Mouse (Mus musculus): ENCODE results near the gene E130114P18Rik. TPM values are rescaled to one million over a fixed set of nuclear protein-coding genes. Genes with fewer than 3 reads are reported as not detected.

The E130114P18Rik gene
- total and polyA plus RNA-seq, 2 experiments from 2014 or later = 15.2 to 19.3 TPM

GRCm38 (mm10) chr4:97661611-97662273 lies 116.1 kb downstream of the E130114P18Rik start:
- no peaks in the 10 kb centered on the region for H3K36me3 ChIP-seq (ENCODE audit: insufficient read depth)
- peak; percentile 64 for ATAC-seq
- H3K4me1 ChIP-seq (ENCODE audit: insufficient read depth) = no peaks in the 10 kb centered on the region
- no peak overlapping the region for H3K4me2 ChIP-seq (ENCODE audit: low read depth)
- 46% methylated on average over 10 of the region's 10 CpGs for WGBS
- peak; percentile 34 for DNase-seq
- no peak for TF ChIP-seq CTCF (IDR thresholded peaks at IDR 0.05; ENCODE audit: low read depth)
- H3K4me3 ChIP-seq (ENCODE audit: low read depth, low read length) = no peak overlapping the region
- 0 out of 2 replicates have a peak overlapping the region, but pooled peaks have one; percentile 21 for H3K27ac ChIP-seq (ENCODE audit: low read depth, low read length)
- H3K27me3 ChIP-seq (ENCODE audit: insufficient read depth, low read length) = no peaks in the 10 kb centered on the region
- H3K9ac ChIP-seq = no peak overlapping the region
- H3K9me3 ChIP-seq (ENCODE audit: low read length) = no peaks in the 10 kb centered on the region

- no peak for TF ChIP-seq CTCF (IDR thresholded peaks at IDR 0.05; ENCODE audit: low read depth)
- no peak overlapping the region for H3K4me3 ChIP-seq (ENCODE audit: low read depth, low read length)
- no peak overlapping the region for H3K9ac ChIP-seq
- no peak overlapping the region for H3K27ac ChIP-seq (ENCODE audit: low read depth, low read length)
- WGBS = 88% methylated on average over 3 of the region's 3 CpGs
- H3K4me2 ChIP-seq (ENCODE audit: low read depth) = no peak overlapping the region
- H3K27me3 ChIP-seq (ENCODE audit: insufficient read depth, low read length) = no peaks in the 10 kb centered on the region
- H3K36me3 ChIP-seq (ENCODE audit: insufficient read depth) = no peaks in the 10 kb centered on the region
- no peaks in the 10 kb centered on the region for H3K9me3 ChIP-seq (ENCODE audit: low read length)
- no peak for ATAC-seq
- H3K4me1 ChIP-seq (ENCODE audit: insufficient read depth) = no peaks in the 10 kb centered on the region
- DNase-seq = no peak
Measured at GRCm38 (mm10) chr4:97657586-97657985, 120.3 kb downstream of the E130114P18Rik start.

DNA sequence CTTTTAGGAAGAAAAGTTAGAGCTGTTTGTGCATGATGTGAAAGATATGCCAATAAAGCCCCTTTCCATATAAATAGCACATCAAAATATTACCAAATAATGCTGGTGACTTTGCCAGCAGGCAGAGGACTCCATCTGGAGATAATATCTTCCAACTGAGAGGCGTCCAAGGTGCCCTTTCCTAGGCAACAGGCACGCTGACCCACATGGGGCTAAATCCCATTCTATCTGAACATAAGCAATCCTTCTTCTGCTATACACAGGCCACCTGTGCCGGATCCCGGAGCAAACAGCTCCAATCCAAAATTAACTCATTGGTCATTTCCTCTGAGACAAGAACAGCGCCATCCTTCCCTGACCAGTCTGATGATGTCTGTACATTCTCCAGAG lies 128.3 kb downstream of the E130114P18Rik start:
- H3K27ac ChIP-seq (ENCODE audit: low read depth, low read length) = peak overlapping the region; percentile 71
- peaks cover 17% of the 10 kb centered on the region for H3K4me1 ChIP-seq (ENCODE audit: insufficient read depth)
- H3K27me3 ChIP-seq (ENCODE audit: insufficient read depth, low read length) = no peaks in the 10 kb centered on the region
- 32% methylated on average over 5 of the region's 5 CpGs for WGBS
- TF ChIP-seq CTCF (IDR thresholded peaks at IDR 0.05; ENCODE audit: low read depth) = no peak
- H3K4me3 ChIP-seq (ENCODE audit: low read depth, low read length) = no peak overlapping the region
- no peak overlapping the region for H3K9ac ChIP-seq
- no peak overlapping the region for H3K4me2 ChIP-seq (ENCODE audit: low read depth)
- no peaks in the 10 kb centered on the region for H3K36me3 ChIP-seq (ENCODE audit: insufficient read depth)
- ATAC-seq = peak; percentile 25
- DNase-seq = no peak
- no peaks in the 10 kb centered on the region for H3K9me3 ChIP-seq (ENCODE audit: low read length)

GRCm38 (mm10) chr4:97648825-97649625 lies 128.9 kb downstream of the E130114P18Rik start:
- no peaks in the 10 kb centered on the region for H3K9me3 ChIP-seq (ENCODE audit: low read length)
- H3K36me3 ChIP-seq (ENCODE audit: insufficient read depth) = no peaks in the 10 kb centered on the region
- peak overlapping the region; percentile 71 for H3K27ac ChIP-seq (ENCODE audit: low read depth, low read length)
- no peaks in the 10 kb centered on the region for H3K27me3 ChIP-seq (ENCODE audit: insufficient read depth, low read length)
- DNase-seq (peak; percentile 90), ATAC-seq (peak; percentile 93)
- H3K4me1 ChIP-seq (ENCODE audit: insufficient read depth) = peaks cover 17% of the 10 kb centered on the region
- WGBS = 6% methylated on average over 11 of the region's 11 CpGs
- peak overlapping the region; percentile 27 for H3K4me2 ChIP-seq (ENCODE audit: low read depth)
- H3K4me3 ChIP-seq (ENCODE audit: low read depth, low read length) = no peak overlapping the region
- H3K9ac ChIP-seq = no peak overlapping the region
- no peak for TF ChIP-seq CTCF (IDR thresholded peaks at IDR 0.05; ENCODE audit: low read depth)

DNA sequence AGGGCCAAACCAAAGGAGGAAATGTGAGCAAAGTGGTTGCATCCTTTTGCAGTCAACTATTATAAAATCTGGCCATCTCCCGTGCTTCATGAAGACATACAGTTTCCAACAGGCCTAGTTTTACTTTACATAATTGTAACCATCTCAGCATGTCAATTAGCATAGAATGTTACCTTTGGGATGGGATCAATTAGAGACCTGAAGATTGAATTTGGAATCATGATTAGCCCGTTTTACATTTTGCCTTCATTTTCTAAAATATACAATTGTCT lies 129.5 kb downstream of the E130114P18Rik start:
- DNase-seq (peak; percentile 39), ATAC-seq (no peak)
- no peak for TF ChIP-seq CTCF (IDR thresholded peaks at IDR 0.05; ENCODE audit: low read depth)
- Histone ChIP-seq H3K9me3 (ENCODE audit: low read length) (no peaks in the 10 kb centered on the region), H3K4me3 (ENCODE audit: low read depth, low read length) (no peak overlapping the region), H3K27me3 (ENCODE audit: insufficient read depth, low read length) (no peaks in the 10 kb centered on the region), H3K27ac (ENCODE audit: low read depth, low read length) (peak overlapping the region; percentile 71; the same call in 1 of the 2 replicates), H3K4me2 (ENCODE audit: low read depth) (no peak overlapping the region), H3K9ac (no peak overlapping the region), H3K4me1 (ENCODE audit: insufficient read depth) (peaks cover 17% of the 10 kb centered on the region), H3K36me3 (ENCODE audit: insufficient read depth) (no peaks in the 10 kb centered on the region)
- 19% methylated on average over 2 of the region's 2 CpGs for WGBS

DNA sequence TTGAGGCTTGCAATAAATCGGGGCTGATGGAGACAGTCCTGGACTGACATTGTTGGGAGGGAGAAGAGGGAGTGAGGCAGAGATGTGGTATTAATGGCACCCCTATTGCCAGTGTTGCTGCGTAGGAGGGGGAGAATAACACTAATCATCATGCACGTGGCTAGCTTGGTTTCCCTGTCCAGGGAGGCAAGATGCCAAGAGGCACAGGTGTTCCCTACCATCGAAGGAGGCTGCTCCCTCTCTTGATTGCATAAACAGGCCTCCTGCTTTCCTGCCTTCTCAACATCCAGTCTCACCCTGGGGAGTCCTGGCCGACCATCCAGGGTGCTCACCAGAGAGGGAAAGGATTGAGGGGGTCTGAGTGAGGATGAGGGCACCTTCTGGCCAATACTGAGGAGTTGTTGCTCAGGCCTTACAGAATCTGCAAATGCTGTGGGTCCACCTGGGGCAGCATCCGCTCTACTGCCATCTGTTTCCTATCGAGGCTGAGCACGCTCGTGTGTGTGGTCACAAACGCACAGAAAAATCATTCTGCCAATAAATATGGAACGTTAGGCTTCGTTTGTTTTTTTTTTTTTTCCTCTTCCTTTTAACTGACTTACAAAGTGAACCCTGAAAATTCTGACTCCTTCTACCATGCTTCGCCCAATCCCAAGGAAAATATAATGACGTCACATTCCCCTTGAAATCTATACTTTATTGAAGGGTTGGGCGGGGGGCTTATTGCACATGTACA lies 130.0 kb downstream of the E130114P18Rik start:
- DNase-seq = peak; percentile 76

More for the DNA sequence above, 130.0 kb downstream of the E130114P18Rik start:
- peaks cover 17% of the 10 kb centered on the region for H3K4me1 ChIP-seq (ENCODE audit: insufficient read depth)
- peak overlapping the region; percentile 71 for H3K27ac ChIP-seq (ENCODE audit: low read depth, low read length)
- no peaks in the 10 kb centered on the region for H3K27me3 ChIP-seq (ENCODE audit: insufficient read depth, low read length)
- ATAC-seq = peak; percentile 28
- H3K9ac ChIP-seq = no peak overlapping the region
- no peak for TF ChIP-seq CTCF (IDR thresholded peaks at IDR 0.05; ENCODE audit: low read depth)
- no peaks in the 10 kb centered on the region for H3K36me3 ChIP-seq (ENCODE audit: insufficient read depth)
- H3K4me2 ChIP-seq (ENCODE audit: low read depth) = peak overlapping the region; percentile 26
- H3K4me3 ChIP-seq (ENCODE audit: low read depth, low read length) = no peak overlapping the region
- H3K9me3 ChIP-seq (ENCODE audit: low read length) = no peaks in the 10 kb centered on the region
- WGBS = 35% methylated on average over 15 of the region's 15 CpGs

Data from forebrain, postnatal 0 days (tissue).